Mouse (Mus musculus): ENCODE results near the gene Doc2b.

- TF ChIP-seq CTCF (IDR thresholded peaks at IDR 0.05; ENCODE audit: borderline replicate concordance, insufficient read depth, low read length): no peak
- no peak for TF ChIP-seq POLR2A (IDR thresholded peaks at IDR 0.05; ENCODE audit: low read depth, low read length)
Measured at GRCm38 (mm10) chr11:75811900-75812299, 16.1 kb upstream of the Doc2b start.

Data from embryonic fibroblast, embryonic 13.5 days (primary cell).